ENCODE assay signal across 8 mouse cellular contexts in the genomic region with DNA sequence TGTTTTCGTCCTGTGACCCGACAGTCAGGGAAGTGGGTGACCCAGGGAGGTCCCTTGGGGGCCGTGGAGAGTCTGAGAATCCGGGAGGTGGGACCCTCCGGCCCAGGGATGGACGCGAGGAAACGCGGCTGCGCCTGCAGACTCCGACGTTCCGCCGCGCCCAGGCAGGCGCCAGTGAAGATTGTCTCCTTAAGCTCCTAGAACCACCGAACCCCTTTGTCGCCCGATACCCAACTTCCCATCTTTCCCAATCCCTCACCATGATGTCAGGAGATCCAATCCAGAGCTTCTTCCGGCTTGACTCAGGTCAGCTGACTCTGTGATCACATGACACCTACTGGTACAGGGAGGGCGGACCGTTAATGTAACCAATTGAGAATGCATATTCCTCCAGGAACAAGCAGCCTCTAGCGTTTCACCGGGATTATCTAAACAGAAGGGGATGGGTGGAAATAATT. TPM values are rescaled to one million over a fixed set of nuclear protein-coding genes. Genes with fewer than 3 reads are reported as not detected.
A peak's percentile ranks its signal among the peaks of the same experiment; 100 is the strongest.
DNase-seq lines count a peak whose midpoint lies in the region; ATAC-seq and TF ChIP-seq lines count a peak whose summit lies in the region.

Gene Commd4, minus strand, starts transcription at position 319 of the 458 bp plus-strand sequence.

- WGBS in hindbrain, embryonic 13.5 days = 1% methylated on average over 24 of the region's 24 CpGs

- no peak for TF ChIP-seq CTCF in Patski (IDR thresholded peaks at IDR 0.05)

- peak within 1 kb of the TSS; percentile 85 for H3K4me3 ChIP-seq in hindbrain, embryonic 13.5 days

- in situ Hi-C loops in Patski (cut with MboI; ENCODE audit: low pct_unique_long_range_greater_than_20kb) = loop anchor here (10.0 kb wide), 1 partner anchor 277 kb away; no protein-coding TSS in a partner anchor

- peak; percentile 89 for DNase-seq in Patski (ENCODE audit: low read depth, low spot score)
- peak; percentile 93 to 97 for DNase-seq in cerebellum, postnatal 14 days
- peak; percentile 85 to 89 for DNase-seq in frontal cortex, postnatal 14 days (ENCODE audit: low spot score in 2 of 2)
- DNase-seq in layer of hippocampus, postnatal 25 days (ENCODE audit: extremely low spot score in 1 of 2, low spot score in 1 of 2) = peak; percentile 60 to 89
- peak; percentile 96 for DNase-seq in lung, postnatal 25 days (ENCODE audit: low spot score)
- peak; percentile 96 for DNase-seq in retina, embryonic 14.5 days (ENCODE audit: low spot score)
- DNase-seq in thymus, postnatal 4 days = peak; percentile 84

- H3K27ac ChIP-seq in hindbrain, embryonic 13.5 days = peak within 1 kb of the TSS; percentile 84

- H3K4me2 ChIP-seq in hindbrain, embryonic 13.5 days = peak within 1 kb of the TSS; percentile 94

- H3K4me1 ChIP-seq in hindbrain, embryonic 13.5 days (replicated peaks) = peaks cover 22% of the 10 kb centered on the region

- H3K9ac ChIP-seq in hindbrain, embryonic 13.5 days = peak within 1 kb of the TSS; percentile 86

- CTCF ChIA-PET in Patski (lab: Charles Lee) = no interaction called here

- POLR2A ChIA-PET in Patski (lab: Charles Lee) = no interaction called here

- H3K36me3 ChIP-seq in hindbrain, embryonic 13.5 days = peaks cover 19% of the 10 kb centered on the region

- ATAC-seq in Patski = peak; percentile 26
- peak; percentile 89 for ATAC-seq in hindbrain, embryonic 13.5 days (ENCODE audit: low FRiP score)

- H3K27me3 ChIP-seq in Patski = no peaks in the 10 kb centered on the region
- H3K27me3 ChIP-seq in hindbrain, embryonic 13.5 days = peaks cover 18% of the 10 kb centered on the region

- H3K9me3 ChIP-seq in hindbrain, embryonic 13.5 days = no peaks in the 10 kb centered on the region

RNA-seq across cellular contexts. Expression of gene Commd4, which starts in this region (rescaled TPM):
- 110 TPM for polyA plus RNA-seq in Patski (2021)
- 163 and 171 TPM in 2 replicates for polyA plus RNA-seq in hindbrain, embryonic 13.5 days (2015; fragmentation: Nextera tagmentation; extraction: Ambion mirVana)
- total RNA-seq in layer of hippocampus, postnatal 25 days (2021) = 10 to 100 TPM; 87.2 to 89.9 TPM

Comparison
In these comparisons a context has a peak if more than half of its experiments do, and no peak if none do; other contexts are left out.
1. Peak in every context shown above with its lines: DNase-seq, ATAC-seq, H3K4me3 ChIP-seq and H3K27ac ChIP-seq.